Mouse (Mus musculus) Patski (cell line): ENCODE results near the gene Olfr1438-ps1. TPM values are rescaled to one million over a fixed set of nuclear protein-coding genes. Genes with fewer than 3 reads are reported as not detected.
"Not testable (repeated sequence)": the region's sequence is repeated elsewhere in the genome, so short reads cannot be mapped to it uniquely, and the experiment has no call there.

Experiments used
- ATAC-seq: fragments of 100-300 bp; one replicate; pipeline ENCODE4 v1.8.0; 2021
- CTCF ChIA-PET: fragments of 350-600 bp; sonication (Branson Sonifier 250); formaldehyde crosslinking; loops from one replicate; lab custom pipeline; 2022; ENCODE audit warnings: inconsistent platforms; lab: Charles Lee
- POLR2A ChIA-PET: fragments of 350-600 bp; sonication (Branson Sonifier 250); formaldehyde crosslinking; loops from one replicate; lab custom pipeline; 2022; ENCODE audit warnings: antibody characterized with exemption, inconsistent platforms; lab: Charles Lee
- DNase-seq: peaks from one replicate; pipeline ENCODE4 v3.0.0-alpha.2; 2011; ENCODE audit warnings: low read depth, low spot score
- H3K27me3 ChIP-seq: fragments of 371-371 bp; one replicate; pipeline ENCODE4 v1.5.1; 2021
- CTCF ChIP-seq: fragments of 100-300 bp; IDR thresholded peaks from one replicate; pipeline ENCODE4 v1.5.1; 2021
- in situ Hi-C: fragments of 300-500 bp; cut with MboI; formaldehyde crosslinking; loops from 3 replicates; pipeline ENCODE4 v1.11.1; 2018; ENCODE audit warnings: low pct_unique_long_range_greater_than_20kb, mixed read lengths
- polyA plus RNA-seq: library from polyadenylated mRNA; unstranded; gene quantifications from one replicate; pipeline ENCODE4 v1.2.3, GENCODE M21; 2021

Olfr1438-ps1 gene
- not detected for polyA plus RNA-seq

GRCm38 (mm10) chr19:12335810-12336209, at the start of gene Olfr1438-ps1:
Gene Olfr1438-ps1 (minus strand): TSS chr19:12335910.
- POLR2A ChIA-PET = no interaction called here
- no peaks in the 10 kb centered on the region for H3K27me3 ChIP-seq
- in situ Hi-C loops = no loop called here
- TF ChIP-seq CTCF = no peak
- DNase-seq (no peak), ATAC-seq (no peak)
- CTCF ChIA-PET = no interaction called here

- ATAC-seq = no peak
- in situ Hi-C loops = no loop called here
- TF ChIP-seq CTCF = no peak
- H3K27me3 ChIP-seq = peaks cover 4% of the 10 kb centered on the region
- no peak for DNase-seq
- POLR2A ChIA-PET = no interaction called here
- CTCF ChIA-PET = no interaction called here
Measured at GRCm38 (mm10) chr19:12374465-12375025, 38.8 kb upstream of the Olfr1438-ps1 start.

- no peak for ATAC-seq
- POLR2A ChIA-PET = no interaction called here
- in situ Hi-C loops = no loop called here
- CTCF ChIA-PET = interaction anchor here (1.6 kb wide), 1 partner anchor 14 kb away, joined by 3 read pairs; no protein-coding TSS in a partner anchor
- DNase-seq = no peak
- peaks cover 4% of the 10 kb centered on the region for H3K27me3 ChIP-seq
- TF ChIP-seq CTCF = no peak
Measured at GRCm38 (mm10) chr19:12373004-12373403, 37.3 kb upstream of the Olfr1438-ps1 start.

GRCm38 (mm10) chr19:12325001-12325400, 10.7 kb downstream of the Olfr1438-ps1 start, which contains the start of gene Olfr1437:
Gene Olfr1437 (minus strand): TSS chr19:12325101.
- in situ Hi-C loops = no loop called here
- ChIA-PET POLR2A (no interaction called here), CTCF (no interaction called here)
- peaks cover 6% of the 10 kb centered on the region for H3K27me3 ChIP-seq
- ATAC-seq = no peak
- no peak for TF ChIP-seq CTCF
- DNase-seq = no peak

GRCm38 (mm10) chr19:12299030-12299429, 36.7 kb downstream of the Olfr1438-ps1 start, which contains the start of gene Olfr1436:
Gene Olfr1436 (minus strand): TSS chr19:12299130.
- POLR2A ChIA-PET = not testable (repeated sequence)
- CTCF ChIA-PET = interaction anchor here (0.9 kb wide), 1 partner anchor 20 kb away, joined by 3 read pairs; no protein-coding TSS in a partner anchor

GRCm38 (mm10) chr19:12292979-12293378, 42.7 kb downstream of the Olfr1438-ps1 start:
- POLR2A ChIA-PET = no interaction called here
- CTCF ChIA-PET = no interaction called here
- no peak for ATAC-seq
- in situ Hi-C loops = no loop called here
- no peak for TF ChIP-seq CTCF
- no peaks in the 10 kb centered on the region for H3K27me3 ChIP-seq
- no peak for DNase-seq

More at GRCm38 (mm10) chr19:12299030-12299429, 36.7 kb downstream of the Olfr1438-ps1 start, which contains the start of gene Olfr1436:
- in situ Hi-C loops, DNase-seq, H3K27me3 ChIP-seq, ATAC-seq: not testable (repeated sequence)

GRCm38 (mm10) chr19:12279554-12279953, 56.2 kb downstream of the Olfr1438-ps1 start, which contains the start of gene Olfr1434:
Gene Olfr1434 (plus strand): TSS chr19:12279854.
- H3K27me3 ChIP-seq = peaks cover 17% of the 10 kb centered on the region
- CTCF ChIA-PET = no interaction called here
- POLR2A ChIA-PET = no interaction called here
- ATAC-seq (no peak), DNase-seq (no peak)
- TF ChIP-seq CTCF = no peak
- in situ Hi-C loops = no loop called here

Other genes starting within 250 kb of the Olfr1438-ps1 start
- gene Olfr1426, start 243.9 kb downstream of the Olfr1438-ps1 start, polyA plus RNA-seq = not detected
- gene Olfr1427, start 232.6 kb downstream of the Olfr1438-ps1 start, polyA plus RNA-seq = not detected
- not detected for gene Olfr1428, start 220.0 kb downstream of the Olfr1438-ps1 start, polyA plus RNA-seq
- gene Olfr76, start 212.7 kb downstream of the Olfr1438-ps1 start, polyA plus RNA-seq = not detected
- not detected for gene Olfr1555-ps1, start 165.8 kb downstream of the Olfr1438-ps1 start, polyA plus RNA-seq
- not detected for gene Olfr1431, start 135.3 kb downstream of the Olfr1438-ps1 start, polyA plus RNA-seq
- not detected for gene Olfr1432, start 103.3 kb downstream of the Olfr1438-ps1 start, polyA plus RNA-seq
- gene Olfr262, start 94.3 kb downstream of the Olfr1438-ps1 start, polyA plus RNA-seq = not detected
- not detected for gene Olfr235, start 74.9 kb downstream of the Olfr1438-ps1 start, polyA plus RNA-seq
- gene Olfr1434, start 56.1 kb downstream of the Olfr1438-ps1 start, polyA plus RNA-seq = not detected
- gene Olfr1436, start 36.8 kb downstream of the Olfr1438-ps1 start, polyA plus RNA-seq = not detected
- gene Olfr1437, start 10.8 kb downstream of the Olfr1438-ps1 start, polyA plus RNA-seq = not detected
- gene Olfr1440, start 51.4 kb upstream of the Olfr1438-ps1 start, polyA plus RNA-seq = not detected
- not detected for gene Olfr1441, start 81.5 kb upstream of the Olfr1438-ps1 start, polyA plus RNA-seq
- not detected for gene Pfpl, start 92.0 kb upstream of the Olfr1438-ps1 start, polyA plus RNA-seq
- gene Mpeg1, start 124.9 kb upstream of the Olfr1438-ps1 start, polyA plus RNA-seq = 0.19 TPM
- gene Dtx4, start 165.5 kb upstream of the Olfr1438-ps1 start, polyA plus RNA-seq = 36.4 TPM
- 0.01 TPM for gene Fam111a, start 209.8 kb upstream of the Olfr1438-ps1 start, polyA plus RNA-seq